Mouse (Mus musculus) midbrain, embryonic 16.5 days (tissue): Measurements from ENCODE around the gene Nckap5l. TPM values are rescaled to one million over a fixed set of nuclear protein-coding genes. Genes with fewer than 3 reads are reported as not detected.
A peak's percentile ranks its signal among the peaks of the same experiment; 100 is the strongest.

Experiments used
- ATAC-seq: fragments of 200-750 bp; cut with Nextera tagmentation; 2 replicates; pipeline ENCODE4 v1.8.0; 2017; ENCODE audit warnings: moderate TSS enrichment
- H3K27ac ChIP-seq: fragments of 300-500 bp; sonication (generic); 2 replicates; pipeline ENCODE4 v1.5.1; 2014; ENCODE audit warnings: mild to moderate bottlenecking, low read length, mixed read lengths
- H3K27me3 ChIP-seq: fragments of 300-500 bp; sonication (generic); 2 replicates; pipeline ENCODE4 v1.6.1; 2014; ENCODE audit warnings: low read depth, low read length, mixed read lengths; ENCODE audit not compliant: control insufficient read depth, insufficient read depth
- H3K36me3 ChIP-seq: fragments of 300-500 bp; sonication (generic); 2 replicates; pipeline ENCODE4 v1.6.1; 2014; ENCODE audit warnings: mild to moderate bottlenecking, low read length, moderate library complexity, mixed read lengths; ENCODE audit not compliant: control insufficient read depth, insufficient read depth
- H3K4me1 ChIP-seq: fragments of 300-500 bp; sonication (generic); 2 replicates; pipeline ENCODE4 v1.6.1; 2014; ENCODE audit warnings: mild to moderate bottlenecking, low read length, mixed read lengths; ENCODE audit not compliant: control insufficient read depth, insufficient read depth
- H3K4me2 ChIP-seq: fragments of 300-500 bp; sonication (generic); 2 replicates; pipeline ENCODE4 v1.6.1; 2014; ENCODE audit warnings: mild to moderate bottlenecking, low read length, mixed read lengths
- H3K4me3 ChIP-seq: fragments of 300-500 bp; sonication (generic); 2 replicates; pipeline ENCODE4 v1.5.1; 2014; ENCODE audit warnings: low read depth, mild to moderate bottlenecking, low read length, moderate library complexity, mixed read lengths
- H3K9ac ChIP-seq: fragments of 300-500 bp; sonication (generic); 2 replicates; pipeline ENCODE4 v1.6.1; 2014; ENCODE audit warnings: low read depth, low read length, mixed read lengths
- H3K9me3 ChIP-seq: fragments of 300-500 bp; sonication (generic); replicated peaks from 2 replicates; pipeline ENCODE4 v1.6.1; 2014; ENCODE audit warnings: mild to moderate bottlenecking, low read length, mixed read lengths; ENCODE audit not compliant: control insufficient read depth, poor library complexity, severe bottlenecking
- WGBS: fragments of 180-500 bp; shearing (Covaris S2); extraction: QIAGEN DNeasy Blood & Tissue Kit; methylation state at CpG from one replicate; pipeline ENCODE4 v1.1.7; 2014; 5-methylcytosine and 5-hydroxymethylcytosine counted together
- polyA plus RNA-seq: library from polyadenylated mRNA; unstranded; fragments of >200 nt; fragmentation: Nextera tagmentation; extraction: Ambion mirVana; gene quantifications from 2 replicates; pipeline ENCODE4 v1.2.1, GENCODE M21; 2015

Nckap5l gene
- polyA plus RNA-seq, 1 experiment from 2014 or later, result 17.1 TPM

DNA sequence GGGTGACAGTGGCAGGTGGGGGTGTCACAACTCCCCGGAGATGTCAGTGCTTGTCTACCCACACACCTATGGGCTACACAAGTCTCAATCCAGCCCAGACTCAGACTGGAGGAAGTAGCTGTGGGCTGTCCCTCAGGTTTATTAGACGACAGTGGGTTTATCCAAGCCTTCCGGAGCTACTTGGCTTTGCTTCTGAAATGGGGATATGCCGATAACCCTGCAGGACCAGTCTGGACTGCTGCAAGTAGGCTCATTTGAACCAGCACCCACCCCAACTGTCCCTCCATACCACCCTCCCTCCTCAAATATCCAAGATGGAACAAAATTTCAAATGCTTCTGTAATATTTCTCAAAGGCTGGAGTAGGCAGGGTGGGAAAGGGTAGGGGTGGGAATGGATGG lies 40.8 kb upstream of the Nckap5l start:
- Histone ChIP-seq H3K27me3 (no peaks in the 10 kb centered on the region), H3K4me3 (no peak overlapping the region), H3K27ac (no peak overlapping the region), H3K9ac (no peak overlapping the region), H3K9me3 (no peaks in the 10 kb centered on the region), H3K36me3 (peaks cover 2% of the 10 kb centered on the region; the same call in 1 of the 2 replicates), H3K4me2 (no peak overlapping the region), H3K4me1 (peaks cover 16% of the 10 kb centered on the region; the same call in 1 of the 2 replicates)
- ATAC-seq, result no peak
- 81% methylated on average over 4 of the region's 4 CpGs for WGBS

DNA sequence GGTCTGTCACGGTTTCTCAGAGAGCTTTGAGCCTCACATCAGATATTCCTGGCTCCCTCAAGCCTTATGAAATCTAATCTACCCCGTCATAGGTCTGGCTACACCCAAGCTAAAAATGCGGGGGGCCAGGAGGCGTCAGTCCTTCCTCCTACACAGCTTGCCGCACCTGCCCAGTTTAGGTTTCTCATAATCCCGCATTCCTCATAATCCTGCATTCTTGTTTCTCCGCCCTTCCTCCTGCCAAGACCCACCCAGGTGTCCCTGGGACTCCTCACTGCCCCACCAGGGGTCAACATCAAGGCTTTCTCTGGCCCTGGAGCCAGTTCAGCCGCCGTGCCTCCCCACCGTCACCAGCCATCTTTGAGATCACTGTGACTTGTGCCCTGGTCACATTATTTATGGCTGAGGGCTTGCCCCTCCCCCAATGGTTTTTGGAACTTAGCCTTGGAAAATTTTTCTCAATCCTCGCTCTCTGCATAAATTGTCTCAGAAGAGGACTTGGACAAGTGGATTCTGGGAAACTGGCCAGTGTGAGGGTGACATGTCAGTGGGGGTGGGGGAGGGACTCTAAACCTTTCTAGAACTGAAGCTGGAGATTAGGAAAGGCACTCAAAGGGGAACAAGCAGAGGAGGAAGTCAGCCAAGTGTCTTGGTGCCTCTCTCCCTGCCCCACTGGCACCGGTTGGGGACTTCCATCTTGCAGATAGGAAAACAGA lies 40.1 kb upstream of the Nckap5l start:
- Histone ChIP-seq H3K27ac (no peak overlapping the region), H3K27me3 (no peaks in the 10 kb centered on the region), H3K4me3 (no peak overlapping the region), H3K4me2 (no peak overlapping the region; the same call in 1 of the 2 replicates), H3K9ac (no peak overlapping the region), H3K4me1 (peaks cover 16% of the 10 kb centered on the region; the same call in 1 of the 2 replicates), H3K9me3 (no peaks in the 10 kb centered on the region), H3K36me3 (peaks cover 2% of the 10 kb centered on the region; the same call in 1 of the 2 replicates)
- WGBS, result 46% methylated on average over 12 of the region's 12 CpGs
- 0 out of 2 replicates have a peak, but pooled peaks have one; percentile 16 for ATAC-seq

DNA sequence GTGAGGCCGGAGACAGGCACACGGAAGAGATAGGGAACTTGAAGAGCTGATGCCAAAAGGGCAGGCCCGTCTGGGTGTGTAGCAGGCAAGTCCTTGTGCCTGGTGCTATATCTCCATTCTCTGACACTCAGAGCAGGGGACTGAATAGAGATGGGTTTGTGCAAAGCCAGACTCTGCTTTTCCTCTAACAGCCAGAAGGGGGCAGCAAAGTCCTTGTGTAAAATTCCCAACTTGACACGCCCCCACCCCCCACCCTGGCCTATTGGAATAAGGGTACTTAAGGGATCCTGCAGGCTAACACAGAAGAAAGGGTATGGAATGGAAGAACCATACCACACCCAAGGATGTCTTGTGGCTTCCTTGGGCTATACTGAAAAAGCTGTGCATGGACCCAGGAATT lies 39.5 kb upstream of the Nckap5l start:
- Histone ChIP-seq H3K9me3 (no peaks in the 10 kb centered on the region), H3K4me2 (no peak overlapping the region; the same call in 1 of the 2 replicates), H3K27ac (no peak overlapping the region), H3K4me3 (no peak overlapping the region), H3K36me3 (peaks cover 2% of the 10 kb centered on the region; the same call in 1 of the 2 replicates), H3K4me1 (peaks cover 11% of the 10 kb centered on the region; the same call in 1 of the 2 replicates), H3K27me3 (no peaks in the 10 kb centered on the region), H3K9ac (peak overlapping the region; percentile 41)
- whole genome bisulfite sequencing, result 9% methylated on average over 4 of the region's 4 CpGs
- ATAC-seq, result peak; percentile 41; the same call in 1 of the 2 replicates

DNA sequence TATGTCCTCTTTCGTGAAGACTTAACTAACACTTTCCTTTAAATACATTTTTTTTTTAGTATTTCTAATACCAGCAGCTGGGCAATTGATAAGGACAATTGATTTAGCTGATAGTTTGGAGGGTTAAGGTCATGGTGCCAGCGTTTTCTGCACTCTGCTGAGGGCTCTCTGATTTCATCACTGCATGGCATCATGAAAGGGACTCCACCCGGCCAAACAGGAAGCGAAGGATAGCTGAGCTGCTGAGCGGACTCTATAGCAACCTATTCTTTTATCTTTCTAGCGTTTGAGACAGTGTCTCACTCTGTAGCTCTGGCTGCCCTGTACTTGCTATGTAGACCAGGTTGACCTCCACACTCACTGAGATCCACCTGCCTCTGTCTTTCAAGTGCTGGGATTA lies 27.2 kb upstream of the Nckap5l start:
- no peaks in the 10 kb centered on the region for H3K27me3 ChIP-seq
- no peak overlapping the region for H3K27ac ChIP-seq
- no peaks in the 10 kb centered on the region for H3K4me1 ChIP-seq
- whole genome bisulfite sequencing, result 74% methylated on average over 6 of the region's 6 CpGs
- no peak overlapping the region for H3K4me3 ChIP-seq
- no peak overlapping the region for H3K9ac ChIP-seq
- no peaks in the 10 kb centered on the region for H3K36me3 ChIP-seq
- ATAC-seq, result no peak
- no peaks in the 10 kb centered on the region for H3K9me3 ChIP-seq
- H3K4me2 ChIP-seq, result no peak overlapping the region

DNA sequence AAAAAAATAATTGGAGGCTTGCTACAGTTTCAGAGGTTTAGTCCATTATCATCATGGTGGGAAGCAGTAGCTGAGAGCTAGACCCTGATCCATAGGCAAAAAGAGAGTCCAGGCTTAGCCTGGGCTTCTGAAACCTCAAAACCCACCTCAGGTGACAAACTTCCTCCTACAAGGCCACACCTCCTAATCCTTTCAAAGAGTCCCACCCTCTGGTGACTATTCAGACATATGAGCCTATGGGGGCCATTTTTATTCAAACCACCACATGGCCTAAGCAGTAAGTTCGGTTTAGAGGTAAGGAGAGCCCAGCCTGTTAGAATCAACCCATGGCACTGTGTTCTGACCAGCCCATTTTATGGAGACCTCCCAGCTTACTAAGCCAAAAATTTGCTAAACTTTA lies 18.3 kb upstream of the Nckap5l start:
- no peak overlapping the region for H3K4me3 ChIP-seq
- H3K36me3 ChIP-seq, result no peaks in the 10 kb centered on the region
- no peaks in the 10 kb centered on the region for H3K27me3 ChIP-seq
- H3K4me2 ChIP-seq, result no peak overlapping the region
- H3K27ac ChIP-seq, result no peak overlapping the region
- WGBS, result 56% methylated on average over 1 of the region's 1 CpGs
- ATAC-seq, result no peak
- peaks cover 10% of the 10 kb centered on the region for H3K4me1 ChIP-seq
- H3K9me3 ChIP-seq, result no peaks in the 10 kb centered on the region
- no peak overlapping the region for H3K9ac ChIP-seq

DNA sequence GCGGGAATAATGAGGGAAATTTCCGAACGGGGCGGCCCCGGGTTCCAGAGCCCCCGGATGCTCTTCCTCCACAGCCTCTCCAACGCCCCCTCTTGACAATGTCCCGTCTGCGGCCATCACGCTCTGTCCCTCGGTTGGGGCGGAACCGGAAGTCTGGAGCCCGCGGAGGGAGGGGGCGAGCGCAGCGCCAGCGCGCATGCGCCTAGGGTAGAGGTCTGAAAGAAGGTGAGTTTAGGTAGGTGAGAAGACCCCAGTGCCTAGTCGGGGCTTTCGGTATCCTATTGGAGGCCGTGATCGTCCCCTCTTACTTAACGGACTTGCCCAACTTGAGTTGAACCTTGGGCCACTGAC lies 17.0 kb upstream of the Nckap5l start, which contains the start of gene Bcdin3d:
TSS of gene Bcdin3d (minus strand) at position 155 of the 351 bp plus-strand sequence.
- Histone ChIP-seq H3K4me3 (peak within 1 kb of the TSS; percentile 92), H3K4me1 (peaks cover 10% of the 10 kb centered on the region), H3K4me2 (peak within 1 kb of the TSS; percentile 78), H3K9me3 (no peaks in the 10 kb centered on the region), H3K9ac (peak within 1 kb of the TSS; percentile 94), H3K36me3 (no peaks in the 10 kb centered on the region; the same call in 1 of the 2 replicates), H3K27me3 (no peaks in the 10 kb centered on the region), H3K27ac (peak within 1 kb of the TSS; percentile 85)
- peak; percentile 88 for ATAC-seq
- under 1% methylated on average over 26 of the region's 26 CpGs for WGBS

DNA sequence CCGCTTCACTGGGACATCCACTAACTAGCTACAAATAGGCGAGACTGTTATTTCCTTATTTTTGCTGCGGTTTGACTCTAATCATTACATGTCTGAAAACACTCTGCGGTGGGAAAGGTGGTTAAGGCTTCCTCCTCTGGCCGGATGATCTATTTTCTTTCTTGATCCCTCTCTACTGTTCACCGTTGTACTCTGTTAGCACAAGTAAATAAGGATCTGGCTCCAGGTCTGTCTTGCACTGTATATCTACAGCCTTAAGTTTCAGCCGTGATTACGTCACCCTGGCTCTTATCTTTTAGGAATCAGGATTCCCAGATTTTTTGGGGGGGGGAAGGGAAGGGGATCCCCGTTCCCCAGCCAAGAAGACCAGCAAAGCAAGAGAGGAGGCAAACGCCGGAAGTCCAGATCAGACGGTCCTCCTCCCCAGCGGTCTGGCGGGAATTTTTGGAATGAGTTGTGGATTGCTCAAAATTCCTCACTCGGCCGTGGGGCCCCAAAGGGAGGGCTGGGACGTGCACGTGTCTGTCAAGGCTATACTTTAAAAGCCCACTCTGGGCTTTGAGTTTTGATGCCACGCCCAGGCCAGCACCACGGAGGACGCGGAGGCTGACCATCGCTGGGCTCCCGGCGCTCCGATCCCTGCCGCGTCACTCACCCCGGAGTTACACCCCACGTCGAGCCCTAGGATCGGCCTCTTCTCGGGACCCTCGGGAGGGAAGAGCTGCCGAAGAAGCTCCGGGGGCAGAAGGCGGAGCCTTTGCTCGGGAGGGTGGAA lies 16.4 kb upstream of the Nckap5l start:
- peaks cover 10% of the 10 kb centered on the region for H3K4me1 ChIP-seq
- peak; percentile 81 for ATAC-seq
- 6% methylated on average over 38 of the region's 38 CpGs for WGBS

DNA sequence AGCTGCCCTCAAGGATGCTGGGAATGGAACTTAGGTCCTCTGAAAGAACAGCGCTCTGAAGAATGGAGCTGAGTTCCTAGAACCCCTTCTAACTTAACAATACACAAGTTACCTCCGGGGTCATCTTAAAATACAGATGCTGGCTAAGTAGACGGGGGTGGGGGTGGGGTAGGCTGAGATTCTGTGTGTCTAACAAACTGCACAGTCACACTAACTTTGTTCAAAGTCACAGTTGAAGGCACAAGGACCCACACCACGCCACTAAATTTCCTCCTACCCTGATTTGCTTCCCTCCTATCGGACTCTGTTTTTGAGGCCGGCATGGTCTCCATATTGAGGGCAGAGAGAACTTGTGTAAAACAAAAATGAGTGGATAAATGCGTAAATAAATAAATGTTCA lies 15.4 kb upstream of the Nckap5l start:
- Histone ChIP-seq H3K36me3 (no peaks in the 10 kb centered on the region; the same call in 1 of the 2 replicates), H3K27ac (no peak overlapping the region), H3K4me1 (peaks cover 10% of the 10 kb centered on the region), H3K4me3 (no peak overlapping the region), H3K9ac (no peak overlapping the region), H3K27me3 (no peaks in the 10 kb centered on the region), H3K9me3 (no peaks in the 10 kb centered on the region), H3K4me2 (no peak overlapping the region)
- no peak for ATAC-seq
- 89% methylated on average over 7 of the region's 7 CpGs for WGBS

More for the DNA sequence above, 16.4 kb upstream of the Nckap5l start:
- Histone ChIP-seq H3K9me3 (no peaks in the 10 kb centered on the region), H3K9ac (peak overlapping the region; percentile 94), H3K36me3 (no peaks in the 10 kb centered on the region; the same call in 1 of the 2 replicates), H3K27me3 (no peaks in the 10 kb centered on the region), H3K4me3 (peak overlapping the region; percentile 92), H3K4me2 (peak overlapping the region; percentile 78), H3K27ac (peak overlapping the region; percentile 85)

DNA sequence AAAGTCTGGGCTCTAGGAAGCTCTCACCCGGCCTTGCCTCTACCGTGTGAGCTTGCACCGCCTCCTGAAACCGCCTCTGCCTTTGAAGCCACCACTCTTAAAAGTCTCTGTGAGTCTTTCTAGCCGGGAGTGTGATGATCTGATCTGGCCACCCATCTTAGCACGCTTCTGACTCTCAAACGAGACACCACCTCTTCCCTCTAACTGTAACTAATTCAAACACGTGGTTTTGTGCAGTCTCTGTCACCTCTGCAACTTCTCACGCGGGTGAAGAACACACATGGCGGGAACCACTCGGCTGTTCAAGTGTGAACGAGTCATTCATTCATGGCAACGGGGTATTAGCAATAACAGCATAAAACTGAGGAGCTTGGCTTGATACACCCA lies 14.1 kb upstream of the Nckap5l start:
- 83% methylated on average over 14 of the region's 14 CpGs for WGBS
- Histone ChIP-seq H3K4me3 (no peak overlapping the region), H3K9me3 (no peaks in the 10 kb centered on the region), H3K27ac (no peak overlapping the region), H3K4me2 (no peak overlapping the region), H3K4me1 (peaks cover 10% of the 10 kb centered on the region), H3K9ac (no peak overlapping the region), H3K36me3 (no peaks in the 10 kb centered on the region; the same call in 1 of the 2 replicates), H3K27me3 (no peaks in the 10 kb centered on the region)
- no peak for ATAC-seq
